Mouse (Mus musculus) gastrocnemius, postnatal 14 days (tissue): Measurements from ENCODE around the gene Rasa3. TPM values are rescaled to one million over a fixed set of nuclear protein-coding genes. Genes with fewer than 3 reads are reported as not detected.
A peak's percentile ranks its signal among the peaks of the same experiment; 100 is the strongest.

Experiments used
- DNase-seq: peaks from one replicate; pipeline ENCODE4 v3.0.0; 2021; ENCODE audit warnings: mixed read lengths
- intact Hi-C: fragments of 180-260 bp; cut with DNase I; formaldehyde crosslinking; loops from one replicate; pipeline ENCODE4 v1.15.1; 2025; ENCODE audit warnings: low total_unique reads
- total RNA-seq, 2 experiments: library from RNA; stranded (reverse); gene quantifications; 2 replicates each; pipeline ENCODE4 v1.2.3; 2021

Gene Rasa3
- total RNA-seq, 2 experiments from 2014 or later, result 18.5 to 18.8 TPM

DNA sequence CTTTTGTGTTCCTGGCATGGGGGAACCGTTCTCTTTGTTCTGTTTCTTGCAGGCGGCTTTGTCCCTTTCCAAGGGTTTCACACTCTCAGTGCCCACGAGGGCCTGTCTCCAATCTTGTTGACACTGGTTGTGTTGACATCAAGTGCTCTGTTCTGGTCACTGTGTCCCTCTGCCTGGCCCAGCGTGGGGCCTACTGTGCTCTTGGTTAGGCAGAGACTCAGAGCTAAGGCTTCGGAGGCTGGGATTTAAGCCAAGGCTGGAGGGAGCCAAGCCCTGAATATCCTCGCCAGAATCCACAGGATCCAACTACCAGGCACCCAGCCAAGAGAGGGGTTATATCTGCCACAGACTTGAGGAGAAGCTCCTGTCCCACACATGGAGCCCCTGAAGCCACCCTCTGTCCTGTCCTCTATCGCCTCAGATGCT is 147.5 kb downstream of the Rasa3 start:
- intact Hi-C loops, result no loop called here
- DNase-seq, result peak; percentile 77

DNA sequence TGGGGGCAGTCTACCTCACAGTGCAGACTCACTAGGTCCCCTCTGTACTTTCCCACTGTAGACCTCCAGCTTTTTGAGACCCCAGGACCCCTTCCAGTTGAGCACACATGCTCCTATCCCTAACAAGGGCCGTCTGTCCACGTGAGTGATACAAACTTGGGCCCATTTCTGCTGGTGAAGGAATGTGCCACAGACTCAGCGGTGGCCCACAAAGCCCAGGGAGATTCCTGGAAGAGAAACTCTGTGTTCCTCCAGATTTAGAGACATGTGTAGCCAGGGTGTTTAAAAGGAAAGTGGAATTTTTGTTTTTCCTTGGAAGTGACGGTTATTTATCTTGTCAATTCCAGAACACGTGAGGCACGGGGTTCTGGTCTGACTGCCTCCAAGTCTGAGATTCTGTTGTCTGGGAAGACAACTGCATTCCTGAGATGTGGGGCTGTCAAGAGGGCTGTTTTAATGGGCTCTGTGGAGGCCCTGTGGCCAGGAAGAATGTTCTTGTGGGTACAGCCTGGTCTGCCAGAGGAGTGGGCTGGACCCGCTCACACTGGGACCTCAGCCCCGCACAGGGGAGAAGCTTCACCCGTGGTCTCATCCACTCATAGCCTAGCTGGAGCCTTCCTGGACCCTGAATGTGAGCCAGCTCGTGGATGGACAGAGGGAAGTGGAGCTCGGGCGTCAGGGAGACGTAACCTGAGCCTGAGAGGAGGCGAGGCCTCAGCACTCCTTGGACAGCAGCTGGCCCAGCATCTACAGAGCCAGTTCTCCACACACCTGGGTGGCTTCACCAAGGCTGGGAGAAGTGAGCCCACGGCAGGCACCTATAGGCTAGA is 148.2 kb downstream of the Rasa3 start:
- DNase-seq, result peak; percentile 31

DNA sequence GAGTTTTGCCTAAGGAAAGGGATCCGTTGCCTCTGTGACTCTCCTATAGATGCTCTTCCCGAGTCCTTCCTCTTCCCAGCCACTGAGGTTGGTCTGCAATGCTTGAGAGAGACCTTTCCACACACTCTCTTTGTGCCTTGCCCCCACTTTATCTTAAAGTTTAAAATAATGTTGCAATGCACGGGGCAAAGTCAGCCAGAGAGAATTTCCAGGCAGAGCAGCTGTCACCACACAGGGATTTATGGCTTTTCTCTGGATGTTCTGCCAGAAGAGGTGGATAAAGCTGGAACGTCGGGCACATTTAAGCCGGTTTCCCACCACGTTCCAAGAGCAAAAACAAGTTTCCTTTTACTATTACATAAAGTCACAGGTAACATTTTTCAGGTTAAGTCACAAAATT is 156.0 kb downstream of the Rasa3 start:
- intact Hi-C loops, result no loop called here
- no peak for DNase-seq

More for the DNA sequence above, 148.2 kb downstream of the Rasa3 start:
- intact Hi-C loops, result no loop called here

DNA sequence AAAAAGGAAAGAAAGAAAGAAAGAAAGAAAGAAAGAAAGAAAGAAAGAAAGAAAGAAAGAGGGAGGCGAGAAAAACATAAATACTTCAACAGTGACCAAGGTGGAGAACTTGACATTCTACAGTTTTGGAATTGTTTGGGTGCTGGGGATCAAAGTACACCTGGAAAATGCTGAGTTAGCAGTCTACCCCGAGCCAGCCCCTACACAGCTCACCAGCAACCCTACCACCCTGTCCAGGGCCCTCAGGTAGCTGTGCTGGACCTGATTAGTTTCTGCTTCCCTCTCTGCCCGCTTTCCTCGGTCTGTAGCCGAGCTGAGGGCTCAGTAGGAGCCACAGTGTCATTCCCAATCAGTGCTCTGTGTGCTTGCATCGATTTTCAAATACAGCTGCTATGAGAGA is 157.1 kb downstream of the Rasa3 start:
- intact Hi-C loops, result no loop called here
- DNase-seq, result no peak

DNA sequence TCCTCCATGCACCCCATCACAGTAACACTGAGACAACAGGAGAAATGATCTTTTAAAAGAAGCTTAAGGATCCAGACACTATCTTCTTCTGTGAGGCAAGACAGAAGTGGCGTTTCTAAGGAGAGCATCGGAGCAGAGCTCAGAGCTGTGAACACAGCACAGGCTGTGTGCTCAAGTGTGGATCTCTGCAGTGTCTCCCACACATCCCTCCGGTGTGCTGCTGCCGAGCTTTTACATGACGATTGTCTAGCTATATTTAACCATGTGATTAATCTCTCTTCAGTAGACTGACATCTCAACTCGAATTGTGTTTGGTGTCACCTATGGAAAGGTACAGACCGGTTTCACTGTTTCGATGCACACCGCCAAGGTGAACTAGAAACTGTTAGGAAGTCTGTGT is 157.9 kb downstream of the Rasa3 start:
- DNase-seq, result no peak
- intact Hi-C loops, result no loop called here

DNA sequence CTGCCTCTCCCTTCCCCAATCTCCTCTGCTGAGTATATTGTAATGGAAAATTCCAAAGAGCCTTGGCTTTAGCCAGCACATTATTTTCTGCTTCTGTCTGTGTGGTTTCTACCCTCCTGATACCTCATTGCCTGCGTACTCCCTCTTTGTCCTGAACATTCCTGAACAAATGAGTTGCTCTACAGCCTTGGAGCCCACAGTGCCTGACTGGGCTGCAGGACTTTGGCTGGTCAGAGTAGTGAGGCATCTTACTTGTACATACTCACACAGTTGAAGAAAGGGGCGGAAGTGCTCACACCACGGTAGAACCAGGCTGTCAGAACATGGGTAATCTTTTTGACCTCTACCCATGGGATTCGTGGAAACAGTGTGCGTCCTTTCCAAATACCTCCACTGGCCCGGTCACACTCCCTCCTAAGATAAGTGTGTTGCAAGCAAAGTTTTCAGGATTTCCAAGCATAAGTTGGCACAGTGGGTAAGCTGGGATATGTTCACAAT is 160.1 kb downstream of the Rasa3 start:
- intact Hi-C loops, result no loop called here
- DNase-seq, result no peak

Other genes with a start within 250 kb of the Rasa3 start
- gene Tmem255b, start 242.4 kb downstream of the Rasa3 start, total RNA-seq, result 1 to 10 TPM; 4.3 to 4.8 TPM
- 10 to 100 TPM; 59.2 to 72.3 TPM for gene Gas6, start 183.1 kb downstream of the Rasa3 start, total RNA-seq
- not detected for gene 1700029H14Rik, start 115.1 kb downstream of the Rasa3 start, total RNA-seq
- gene Cfap97d2, start 28.3 kb upstream of the Rasa3 start, total RNA-seq, result not detected
- gene Cdc16, start 80.1 kb upstream of the Rasa3 start, total RNA-seq, result 10 to 100 TPM; 34.7 to 36.8 TPM
- gene Upf3a, start 108.0 kb upstream of the Rasa3 start, total RNA-seq, result 10 to 100 TPM; 11.2 to 11.5 TPM
- not detected for gene AF366264, start 160.8 kb upstream of the Rasa3 start, total RNA-seq
- 1 to 10 TPM; 7.9 TPM for gene Champ1, start 192.0 kb upstream of the Rasa3 start, total RNA-seq
- 1 to 10 TPM; 5.3 to 6.8 TPM for gene Coprs, start 212.7 kb upstream of the Rasa3 start, total RNA-seq